Mouse (Mus musculus) midbrain, embryonic 13.5 days (tissue): Measurements from ENCODE around the gene Zdhhc14. TPM values are rescaled to one million over a fixed set of nuclear protein-coding genes. Genes with fewer than 3 reads are reported as not detected.

Experiments
- ATAC-seq: fragments of 200-750 bp; cut with Nextera tagmentation; 2 replicates; pipeline ENCODE4 v1.8.0; 2017; ENCODE audit warnings: mild to moderate bottlenecking, moderate TSS enrichment, moderate library complexity
- H3K27ac ChIP-seq: fragments of 300-500 bp; sonication (generic); 2 replicates; pipeline ENCODE4 v1.5.1; 2015; ENCODE audit warnings: inconsistent platforms, mild to moderate bottlenecking, moderate library complexity
- H3K27me3 ChIP-seq: fragments of 300-500 bp; sonication (generic); 2 replicates; pipeline ENCODE4 v1.6.1; 2015; ENCODE audit warnings: mild to moderate bottlenecking, inconsistent platforms
- H3K36me3 ChIP-seq: fragments of 300-500 bp; sonication (generic); 2 replicates; pipeline ENCODE4 v1.6.1; 2015; ENCODE audit warnings: mild to moderate bottlenecking, inconsistent platforms
- H3K4me1 ChIP-seq: fragments of 300-500 bp; sonication (generic); replicated peaks from 2 replicates; pipeline ENCODE4 v1.6.1; 2015; ENCODE audit warnings: inconsistent platforms
- H3K4me2 ChIP-seq: fragments of 300-500 bp; sonication (generic); replicated peaks from 2 replicates; pipeline ENCODE4 v1.6.1; 2015; ENCODE audit warnings: moderate library complexity, mild to moderate bottlenecking, inconsistent platforms
- H3K4me3 ChIP-seq: fragments of 300-500 bp; sonication (generic); replicated peaks from 2 replicates; pipeline ENCODE4 v1.5.1; 2015; ENCODE audit warnings: mild to moderate bottlenecking, inconsistent platforms
- H3K9ac ChIP-seq: fragments of 300-500 bp; sonication (generic); replicated peaks from 2 replicates; pipeline ENCODE4 v1.6.1; 2015; ENCODE audit warnings: mild to moderate bottlenecking, inconsistent platforms
- H3K9me3 ChIP-seq: fragments of 300-500 bp; sonication (generic); 2 replicates; pipeline ENCODE4 v1.6.1; 2016; ENCODE audit warnings: mild to moderate bottlenecking, inconsistent platforms
- WGBS: fragments of 180-500 bp; shearing (Covaris S2); methylation state at CpG from one replicate; pipeline ENCODE4 v1.1.7; 2015; 5-methylcytosine and 5-hydroxymethylcytosine counted together
- polyA plus RNA-seq: library from polyadenylated mRNA; unstranded; fragments of >200 nt; fragmentation: Nextera tagmentation; extraction: Ambion mirVana; gene quantifications from 2 replicates; pipeline ENCODE4 v1.2.1, GENCODE M21; 2015

The Zdhhc14 gene
- polyA plus RNA-seq, 1 experiment from 2014 or later, result 5.8 TPM

GRCm38 (mm10) chr17:5802656-5802955 lies 310.2 kb downstream of the Zdhhc14 start:
- Histone ChIP-seq H3K27ac (no peak overlapping the region), H3K4me1 (no peaks in the 10 kb centered on the region), H3K4me2 (no peak overlapping the region), H3K9me3 (no peaks in the 10 kb centered on the region), H3K9ac (no peak overlapping the region), H3K4me3 (no peak overlapping the region), H3K27me3 (no peaks in the 10 kb centered on the region), H3K36me3 (no peaks in the 10 kb centered on the region)
- WGBS, result 88% methylated on average over 5 of the region's 5 CpGs
- ATAC-seq, result no peak

Other genes starting within 250 kb of the Zdhhc14 start
- 0.23 TPM in 1 of 2 replicates, not detected in the other for gene Ldhal6b, start 73.8 kb upstream of the Zdhhc14 start, polyA plus RNA-seq
- gene Tmem242, start 52.3 kb upstream of the Zdhhc14 start, polyA plus RNA-seq, result 109 and 111 TPM in 2 replicates